Mouse (Mus musculus) Muller cell, postnatal 12 days (primary cell): ENCODE measurements around the gene Mcee.
A peak's percentile ranks its signal among the peaks of the same experiment; 100 is the strongest.

Experiments used
- DNase-seq: peaks from one replicate; pipeline ENCODE4 v3.0.0-alpha.2; 2015; ENCODE audit errors: inconsistent ontology term

Gene Mcee

GRCm38 (mm10) chr7:64392122-64392818 lies at the start of gene Mcee, which contains the start of gene Mphosph10:
Gene Mcee, plus strand, starts transcription at chr7:64392607.
Gene Mphosph10, minus strand, starts transcription at chr7:64392268.
- peak; percentile 99 for DNase-seq

- DNase-seq: no peak
Measured at GRCm38 (mm10) chr7:64347813-64348212, 44.6 kb upstream of the Mcee start.

GRCm38 (mm10) chr7:64349147-64349861 lies 43.1 kb upstream of the Mcee start:
- peak; percentile 63 for DNase-seq

- peak; percentile 92 for DNase-seq
Measured at GRCm38 (mm10) chr7:64351087-64351486, 41.3 kb upstream of the Mcee start.

GRCm38 (mm10) chr7:64354206-64354605 lies 38.2 kb upstream of the Mcee start:
- no peak for DNase-seq

- DNase-seq: no peak
Measured at GRCm38 (mm10) chr7:64356661-64357060, 35.7 kb upstream of the Mcee start.

- no peak for DNase-seq
Measured at GRCm38 (mm10) chr7:64357405-64357804, 35.0 kb upstream of the Mcee start.

- peak; percentile 76 for DNase-seq
Measured at GRCm38 (mm10) chr7:64358666-64359065, 33.7 kb upstream of the Mcee start.

- DNase-seq: no peak
Measured at GRCm38 (mm10) chr7:64359943-64360585, 32.3 kb upstream of the Mcee start.

GRCm38 (mm10) chr7:64360586-64360945 lies 31.8 kb upstream of the Mcee start:
- peak; percentile 90 for DNase-seq

- no peak for DNase-seq
Measured at GRCm38 (mm10) chr7:64365863-64366262, 26.5 kb upstream of the Mcee start.

- DNase-seq: no peak
Measured at GRCm38 (mm10) chr7:64369841-64370240, 22.6 kb upstream of the Mcee start.

GRCm38 (mm10) chr7:64371940-64372878 lies 20.2 kb upstream of the Mcee start:
- DNase-seq: no peak

- DNase-seq: no peak
Measured at GRCm38 (mm10) chr7:64373147-64373829, 19.1 kb upstream of the Mcee start.

- peak; percentile 79 for DNase-seq
Measured at GRCm38 (mm10) chr7:64373830-64374562, 18.4 kb upstream of the Mcee start, which contains the start of gene Fan1. Gene Fan1, minus strand, starts transcription at chr7:64374095.

GRCm38 (mm10) chr7:64391479-64391878 lies 928 bp upstream of the Mcee start:
- no peak for DNase-seq

- no peak for DNase-seq
Measured at GRCm38 (mm10) chr7:64392819-64393151, 378 bp downstream of the Mcee start.

GRCm38 (mm10) chr7:64400725-64401124 lies 8.3 kb downstream of the Mcee start:
- DNase-seq: no peak

- peak; percentile 77 for DNase-seq
Measured at GRCm38 (mm10) chr7:64402452-64402851, 10.0 kb downstream of the Mcee start.

GRCm38 (mm10) chr7:64403989-64404388 lies 11.6 kb downstream of the Mcee start:
- no peak for DNase-seq
